Mouse (Mus musculus) olfactory bulb, adult 2 months (tissue): ENCODE measurements at regions not wholly inside any gene's neighbourhood (a gene's known extent, or its start where the extent isn't known, plus 50 kb on each side); places are given as distances from the start of the nearest gene placed in this dataset.

ENCODE experiments used
- CTCF ChIP-seq: fragments of 200-500 bp; IDR thresholded peaks from 2 replicates; pipeline ENCODE4 v1.5.1; 2012; ENCODE audit warnings: low read depth, mild to moderate bottlenecking, low read length, moderate library complexity; ENCODE audit not compliant: insufficient read depth
- POLR2A ChIP-seq: fragments of 200-500 bp; IDR thresholded peaks from 2 replicates; pipeline ENCODE4 v1.6.1; 2012; ENCODE audit warnings: mild to moderate bottlenecking, low read depth, low read length, moderate library complexity; ENCODE audit not compliant: insufficient read depth

- no peak for TF ChIP-seq POLR2A
- no peak for TF ChIP-seq CTCF
These were observed 663.3 kb upstream of the Ndn start for GRCm38 (mm10) chr7:61683080-61683479.
